Mouse (Mus musculus): ENCODE measurements around the gene Topbp1. TPM values are rescaled to one million over a fixed set of nuclear protein-coding genes. Genes with fewer than 3 reads are reported as not detected.

Gene Topbp1
- total RNA-seq (2012; rRNA removed) (95.0 and 104 TPM in 2 replicates), total RNA-seq (2014; rRNA removed) (104 and 113 TPM in 2 replicates), polyA plus RNA-seq (2012; ENCODE audit: insufficient read length, low read depth) (141 and 152 TPM in 2 replicates)

DNA sequence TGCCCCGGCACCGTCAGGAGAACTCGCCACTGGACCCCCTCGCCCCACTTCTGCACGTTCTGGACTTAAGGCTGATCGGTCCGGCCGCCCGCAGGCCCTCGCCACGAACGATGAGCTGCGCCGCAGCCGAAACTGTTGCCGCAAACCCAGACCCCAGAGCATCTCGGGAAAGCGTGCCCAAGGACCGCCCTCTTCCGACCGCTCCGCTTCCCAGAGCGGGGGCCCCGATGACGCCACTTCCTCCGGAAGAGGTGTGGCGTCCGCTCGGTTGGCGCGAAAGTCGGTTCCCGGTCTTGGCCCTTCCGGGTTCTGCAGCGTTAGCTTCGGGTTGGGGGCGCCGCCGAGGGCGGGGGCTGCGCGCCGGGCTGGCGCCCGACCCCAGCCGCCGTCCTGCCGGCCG is at the start of gene Topbp1, which contains the start of gene 1300017J02Rik:
Gene Topbp1 (plus strand): TSS at position 289 of the 400 bp plus-strand sequence.
Gene 1300017J02Rik (minus strand): TSS at position 156 of the 400 bp plus-strand sequence.
- peaks cover 0 to 26% of the 10 kb centered on the region in 2 experiments; a peak in 2 of 4 replicates for H3K4me1 ChIP-seq (ENCODE audit: control insufficient read depth in 1 of 2, insufficient read depth in 2 of 2)
- peak within 1 kb of the TSS; percentile 55 to 80 (median 73) for H3K4me3 ChIP-seq (replicated peaks in 1 of 3; ENCODE audit: low read depth in 2 of 3, low read length in 2 of 3, poor library complexity in 1 of 3)
- DNase-seq (ENCODE audit: extremely low read depth) = peak; percentile 94
- H3K36me3 ChIP-seq (replicated peaks in 1 of 2; ENCODE audit: control insufficient read depth in 1 of 2, insufficient read depth in 1 of 2, low read length in 1 of 2) = peaks cover 10 to 53% of the 10 kb centered on the region in 2 experiments
- H3K27ac ChIP-seq (ENCODE audit: insufficient read depth, low read depth) = peak within 1 kb of the TSS; percentile 66
- no peaks in the 10 kb centered on the region for H3K27me3 ChIP-seq (replicated peaks)
- no peaks in the 10 kb centered on the region for H3K9me3 ChIP-seq (replicated peaks; ENCODE audit: low read length)
- TF ChIP-seq NRF1 (IDR thresholded peaks at IDR 0.05; ENCODE audit: low read depth, low read length) = 0 out of 2 replicates have a peak, but pooled peaks have one; percentile 32
- TF ChIP-seq SMC3 (IDR thresholded peaks at IDR 0.05; ENCODE audit: low read depth, low read length) = no peak
- TF ChIP-seq USF1 (IDR thresholded peaks at IDR 0.05; ENCODE audit: low read depth, low read length) = no peak
- no peak for TF ChIP-seq JUND (conservative IDR thresholded peaks at IDR 0.05; ENCODE audit: low read depth, low read length)
- no peak for TF ChIP-seq CTCF (conservative IDR thresholded peaks at IDR 0.05 in 1 of 2, IDR thresholded peaks at IDR 0.05 in 1 of 2; ENCODE audit: low read depth in 2 of 2, low read length in 2 of 2)
- peak; percentile 89 for TF ChIP-seq ZMIZ1 (IDR thresholded peaks at IDR 0.05; ENCODE audit: low read depth, low read length)
- no peak for TF ChIP-seq ZC3H11A (IDR thresholded peaks at IDR 0.05; ENCODE audit: low read depth, low read length)
- TF ChIP-seq ZNF384 (IDR thresholded peaks at IDR 0.05; ENCODE audit: low read depth, low read length) = no peak
- peak; percentile 99 for TF ChIP-seq POLR2A (IDR thresholded peaks at IDR 0.05; ENCODE audit: low read depth, low read length)
- no peak for TF ChIP-seq CHD1 (IDR thresholded peaks at IDR 0.05; ENCODE audit: low read depth, low read length)
- no peak for TF ChIP-seq UBTF (IDR thresholded peaks at IDR 0.05; ENCODE audit: low read depth, low read length)
- TF ChIP-seq HCFC1 (IDR thresholded peaks at IDR 0.05; ENCODE audit: low read depth, low read length) = peak; percentile 84
- TF ChIP-seq RCOR1 (conservative IDR thresholded peaks at IDR 0.05; ENCODE audit: low read depth, low read length) = no peak
- TF ChIP-seq CHD2 (IDR thresholded peaks at IDR 0.05; ENCODE audit: low read length) = no peak
- TF ChIP-seq BHLHE40 (IDR thresholded peaks at IDR 0.05; ENCODE audit: low read depth, low read length) = 0 out of 2 replicates have a peak, but pooled peaks have one; percentile 66
- TF ChIP-seq ZKSCAN1 (IDR thresholded peaks at IDR 0.05; ENCODE audit: borderline replicate concordance, low read depth, low read length) = no peak
- TF ChIP-seq GABPA (IDR thresholded peaks at IDR 0.05; ENCODE audit: insufficient replicate concordance, low read depth, low read length) = no peak
- no peak for TF ChIP-seq MEF2A (IDR thresholded peaks at IDR 0.05; ENCODE audit: borderline replicate concordance, low read depth, low read length)
- TF ChIP-seq MAX (IDR thresholded peaks at IDR 0.05; ENCODE audit: low read length) = no peak; the same call in 1 of the 2 replicates
- TF ChIP-seq SIN3A (IDR thresholded peaks at IDR 0.05; ENCODE audit: low read length) = peak; percentile 45
- TF ChIP-seq TCF12 (IDR thresholded peaks at IDR 0.05; ENCODE audit: low read depth, low read length) = peak; percentile 92
- peak; percentile 80; the same call in 1 of the 2 replicates for TF ChIP-seq KAT2A (IDR thresholded peaks at IDR 0.05; ENCODE audit: insufficient replicate concordance, low read length)
- no peak for TF ChIP-seq MAZ (IDR thresholded peaks at IDR 0.05; ENCODE audit: low read depth, low read length)
- peak; percentile 96 for TF ChIP-seq E2F4 (IDR thresholded peaks at IDR 0.05; ENCODE audit: insufficient replicate concordance, low read depth, low read length)
- TF ChIP-seq ELF1 (IDR thresholded peaks at IDR 0.05; ENCODE audit: low read depth, low read length) = peak; percentile 98
- TF ChIP-seq POLR2AphosphoS2 (IDR thresholded peaks at IDR 0.05; ENCODE audit: low read depth, low read length) = peak; percentile 89; the same call in 1 of the 2 replicates
- TF ChIP-seq NELFE (IDR thresholded peaks at IDR 0.05; ENCODE audit: low read depth, low read length) = peak; percentile 99
- TF ChIP-seq MAFK (IDR thresholded peaks at IDR 0.05; ENCODE audit: insufficient replicate concordance, low read length) = no peak
- no peak for TF ChIP-seq ETS1 (conservative IDR thresholded peaks at IDR 0.05; ENCODE audit: low read depth, low read length)
- TF ChIP-seq MYC (IDR thresholded peaks at IDR 0.05; ENCODE audit: low read depth, low read length) = no peak
- TF ChIP-seq TBP (conservative IDR thresholded peaks at IDR 0.05; ENCODE audit: low read depth, low read length) = peak; percentile 68; the same call in 1 of the 2 replicates
- no peak for TF ChIP-seq EP300 (IDR thresholded peaks at IDR 0.05; ENCODE audit: low read length)
- peak; percentile 63; the same call in 1 of the 2 replicates for TF ChIP-seq IRF4 (IDR thresholded peaks at IDR 0.05; ENCODE audit: low read depth, low read length)
- no peak for TF ChIP-seq USF2 (conservative IDR thresholded peaks at IDR 0.05; ENCODE audit: low read depth, low read length)
- TF ChIP-seq JUN (IDR thresholded peaks at IDR 0.05; ENCODE audit: insufficient read depth, low read depth, low read length) = no peak
- TF ChIP-seq RAD21 (IDR thresholded peaks at IDR 0.05; ENCODE audit: low read depth, low read length) = no peak
- TF ChIP-seq MXI1 (IDR thresholded peaks at IDR 0.05; ENCODE audit: low read depth, low read length) = no peak; the same call in 1 of the 2 replicates
- no peak for TF ChIP-seq PAX5 (IDR thresholded peaks at IDR 0.05; ENCODE audit: low read length)
- H3K4me2 ChIP-seq (ENCODE audit: insufficient read depth, low read depth, poor library complexity, severe bottlenecking) = peak within 1 kb of the TSS; percentile 57
- H3K9ac ChIP-seq (ENCODE audit: insufficient read depth, low read depth) = peak within 1 kb of the TSS; percentile 73
- dilution Hi-C loops (cut with MboI; ENCODE audit: extremely low pct_ligation_motif_present, extremely low pct_unique_long_range_greater_than_20kb, low sequenced_read_pairs) = no loop called here
- peaks cover 33% of the 10 kb centered on the region for H3K79me2 ChIP-seq (replicated peaks; ENCODE audit: control insufficient read depth, extremely low read depth, insufficient read depth, poor library complexity, severe bottlenecking)
- in situ Hi-C loops (cut with MboI; ENCODE audit: low pct_ligation_motif_present, low pct_unique_long_range_greater_than_20kb, low sequenced_read_pairs) = loop anchor here (5.0 kb wide), 1 partner anchor 83 kb away; no protein-coding TSS in a partner anchor

All from CH12.LX (cell line).